Mouse (Mus musculus) ES-Bruce4 (cell line): ENCODE measurements at regions not wholly inside any gene's neighbourhood (a gene's known extent, or its start where the extent isn't known, plus 50 kb on each side); places are given as distances from the start of the nearest gene placed in this dataset.

Source experiments
- CTCF ChIP-seq: IDR thresholded peaks from one replicate; pipeline ENCODE4 v1.8.1; 2011; ENCODE audit warnings: low read depth, low read length
- EP300 ChIP-seq: IDR thresholded peaks from 2 replicates; pipeline ENCODE4 v1.6.1; 2011; ENCODE audit warnings: low read depth, low read length; ENCODE audit not compliant: insufficient read depth
- POLR2A ChIP-seq: IDR thresholded peaks from one replicate; pipeline ENCODE4 v1.8.1; 2011; ENCODE audit warnings: low read length; ENCODE audit not compliant: insufficient read depth

DNA sequence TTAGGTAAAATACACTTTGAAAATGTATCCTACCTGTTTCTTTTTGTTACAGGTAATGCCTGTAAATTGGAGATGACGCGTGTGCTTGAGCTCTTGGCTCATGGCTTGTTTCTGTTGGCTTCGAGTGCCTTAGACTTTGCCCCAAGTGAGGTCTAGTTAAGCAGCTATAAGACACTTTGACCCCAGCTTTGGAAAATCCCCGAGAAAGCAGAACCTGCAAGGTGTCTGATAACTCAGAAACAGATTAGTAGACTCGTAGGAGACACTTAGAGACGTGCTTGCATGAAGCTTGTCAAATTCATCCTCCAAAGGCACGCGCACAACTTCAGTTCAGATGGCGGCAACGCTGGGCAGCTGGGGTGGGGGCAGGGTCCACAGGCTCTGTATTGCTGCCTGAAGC is 153.8 kb downstream of the Pmp22 start:
- TF ChIP-seq POLR2A: no peak
- no peak for TF ChIP-seq CTCF
- TF ChIP-seq EP300: no peak
